Mouse (Mus musculus): ENCODE data around the gene Pprc1. TPM values are rescaled to one million over a fixed set of nuclear protein-coding genes. Genes with fewer than 3 reads are reported as not detected.

Pprc1 gene
- polyA plus RNA-seq, 1 experiment: 51.5 TPM

DNA sequence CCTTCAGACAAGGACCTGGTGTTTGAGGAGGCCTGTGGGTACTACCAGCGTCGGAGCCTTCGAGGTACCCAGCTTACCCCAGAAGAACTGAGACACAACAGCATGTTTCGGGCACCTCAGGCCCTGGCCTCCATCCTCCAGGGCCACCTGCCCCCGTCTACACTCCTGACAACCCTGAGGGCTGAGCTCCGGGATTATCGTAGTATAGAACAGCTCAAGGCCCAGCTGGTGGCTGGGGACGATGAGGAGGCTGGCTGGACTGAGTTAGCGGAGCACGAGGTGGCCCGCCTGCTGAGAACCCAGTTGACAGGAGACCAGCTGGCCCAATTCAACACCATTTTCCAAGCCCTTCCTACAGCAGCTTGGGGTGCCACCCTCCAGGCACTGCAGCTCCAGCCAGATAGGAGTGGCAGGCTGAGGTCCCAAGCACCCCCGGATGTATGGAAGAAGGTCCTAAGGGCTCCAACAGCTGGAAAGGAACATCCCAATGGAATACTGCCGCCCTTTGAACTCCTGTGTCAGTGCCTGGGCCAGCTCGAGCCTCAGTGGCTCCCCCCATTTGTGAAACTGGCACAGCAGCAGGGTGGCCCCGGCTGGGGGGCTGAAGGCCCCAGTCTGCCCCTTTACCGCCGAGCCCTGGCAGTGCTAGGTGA, 39.7 kb upstream of the Pprc1 start:
- no peak for TF ChIP-seq POLR2A (IDR thresholded peaks at IDR 0.05; ENCODE audit: borderline replicate concordance, control insufficient read depth, low read depth, low read length)
- no peak for TF ChIP-seq CTCF (IDR thresholded peaks at IDR 0.05; ENCODE audit: control insufficient read depth, insufficient read depth, low read length)
- H3K27ac ChIP-seq (ENCODE audit: control insufficient read depth, insufficient read depth, low read depth, low read length, poor library complexity): no peak overlapping the region
- no peaks in the 10 kb centered on the region; the same call in 1 of the 2 replicates for H3K4me1 ChIP-seq (ENCODE audit: control insufficient read depth, insufficient read depth, low read length)
- 91% methylated on average over 17 of the region's 17 CpGs for WGBS
- no peak overlapping the region for H3K4me3 ChIP-seq (replicated peaks; ENCODE audit: control insufficient read depth, low read depth, low read length)

DNA sequence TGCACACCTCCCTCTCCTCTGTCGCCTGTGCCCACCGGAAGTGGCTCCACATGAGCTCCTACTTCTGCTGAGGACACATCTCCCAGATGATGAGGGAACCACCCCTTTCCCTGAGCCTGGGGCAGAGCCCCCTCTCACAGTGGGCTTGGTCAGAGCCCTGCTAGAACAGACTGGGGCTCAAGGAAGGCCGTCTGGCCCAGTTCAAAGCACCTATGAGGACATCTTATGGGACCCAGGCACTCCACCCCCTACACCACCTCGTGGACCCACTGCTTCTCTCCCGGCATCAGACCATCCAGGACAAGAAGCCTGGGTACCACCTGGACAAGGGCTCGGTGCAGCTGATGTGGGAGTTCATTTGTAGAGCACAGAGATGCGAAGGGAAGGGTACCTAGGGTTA, 39.0 kb upstream of the Pprc1 start:
- 79% methylated on average over 7 of the region's 7 CpGs for WGBS
- no peak overlapping the region for H3K27ac ChIP-seq (ENCODE audit: control insufficient read depth, insufficient read depth, low read depth, low read length, poor library complexity)
- H3K4me1 ChIP-seq (ENCODE audit: control insufficient read depth, insufficient read depth, low read length): no peaks in the 10 kb centered on the region; the same call in 1 of the 2 replicates
- no peak for TF ChIP-seq CTCF (IDR thresholded peaks at IDR 0.05; ENCODE audit: control insufficient read depth, insufficient read depth, low read length)
- TF ChIP-seq POLR2A (IDR thresholded peaks at IDR 0.05; ENCODE audit: borderline replicate concordance, control insufficient read depth, low read depth, low read length): no peak
- H3K4me3 ChIP-seq (replicated peaks; ENCODE audit: control insufficient read depth, low read depth, low read length): no peak overlapping the region

DNA sequence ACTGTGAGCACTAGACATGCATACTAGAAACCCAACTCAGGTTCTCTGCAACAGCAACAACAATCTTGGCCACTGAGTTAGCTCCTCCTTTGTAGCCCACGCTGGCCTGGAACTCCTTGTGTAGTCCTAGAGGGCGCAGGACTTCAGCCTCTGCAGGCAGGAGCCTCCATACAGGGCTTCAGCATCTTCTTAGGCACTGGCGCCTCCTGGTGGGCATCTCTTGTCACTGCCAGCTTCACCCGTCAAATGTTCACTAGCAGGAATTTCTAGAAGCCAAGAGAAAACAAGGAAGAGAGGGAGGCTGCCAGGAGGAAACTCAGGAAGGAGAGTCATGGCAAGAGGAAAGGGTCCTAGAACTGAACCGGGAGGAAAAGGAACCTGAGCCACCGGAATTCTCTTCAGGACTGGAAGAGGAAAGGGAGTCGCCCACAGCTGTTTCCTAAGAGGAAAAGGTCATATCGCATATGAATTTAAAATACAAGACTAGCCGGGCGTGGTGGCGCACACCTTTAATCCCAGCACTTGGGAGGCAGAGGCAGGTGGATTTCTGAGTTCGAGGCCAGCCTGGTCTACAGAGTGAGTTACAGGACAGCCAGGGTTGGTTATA, 30.0 kb upstream of the Pprc1 start:
- no peak overlapping the region for H3K27ac ChIP-seq (ENCODE audit: control insufficient read depth, insufficient read depth, low read depth, low read length, poor library complexity)
- WGBS: 3% methylated on average over 12 of the region's 12 CpGs
- no peak overlapping the region for H3K4me3 ChIP-seq (replicated peaks; ENCODE audit: control insufficient read depth, low read depth, low read length)
- no peaks in the 10 kb centered on the region for H3K4me1 ChIP-seq (ENCODE audit: control insufficient read depth, insufficient read depth, low read length)
- peak; percentile 97 for TF ChIP-seq CTCF (IDR thresholded peaks at IDR 0.05; ENCODE audit: control insufficient read depth, insufficient read depth, low read length)
- TF ChIP-seq POLR2A (IDR thresholded peaks at IDR 0.05; ENCODE audit: borderline replicate concordance, control insufficient read depth, low read depth, low read length): no peak

DNA sequence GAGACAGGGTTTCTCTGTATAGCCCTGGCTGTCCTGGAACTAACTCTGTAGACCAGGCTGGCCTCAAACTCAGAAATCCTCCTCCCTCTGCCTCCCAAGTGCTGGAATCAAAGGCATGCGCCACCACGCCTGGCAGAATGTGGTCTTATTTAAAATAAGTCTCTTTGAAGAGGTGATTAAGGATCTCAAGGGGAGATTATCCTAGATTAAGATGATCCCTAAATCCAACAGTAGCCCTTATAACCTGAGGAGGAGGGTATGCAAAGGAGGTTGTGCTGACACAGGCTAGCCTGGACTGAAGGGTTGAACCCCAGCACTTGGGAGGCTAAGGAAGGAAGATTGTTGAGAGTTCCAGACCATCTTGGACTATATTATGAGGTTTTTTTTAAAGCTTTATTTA, 28.7 kb upstream of the Pprc1 start:
- TF ChIP-seq CTCF (IDR thresholded peaks at IDR 0.05; ENCODE audit: control insufficient read depth, insufficient read depth, low read length) (no peak), POLR2A (IDR thresholded peaks at IDR 0.05; ENCODE audit: borderline replicate concordance, control insufficient read depth, low read depth, low read length) (no peak)
- H3K4me1 ChIP-seq (ENCODE audit: control insufficient read depth, insufficient read depth, low read length): no peaks in the 10 kb centered on the region
- H3K27ac ChIP-seq (ENCODE audit: control insufficient read depth, insufficient read depth, low read depth, low read length, poor library complexity): no peak overlapping the region
- H3K4me3 ChIP-seq (replicated peaks; ENCODE audit: control insufficient read depth, low read depth, low read length): no peak overlapping the region
- WGBS: 93% methylated on average over 2 of the region's 2 CpGs

DNA sequence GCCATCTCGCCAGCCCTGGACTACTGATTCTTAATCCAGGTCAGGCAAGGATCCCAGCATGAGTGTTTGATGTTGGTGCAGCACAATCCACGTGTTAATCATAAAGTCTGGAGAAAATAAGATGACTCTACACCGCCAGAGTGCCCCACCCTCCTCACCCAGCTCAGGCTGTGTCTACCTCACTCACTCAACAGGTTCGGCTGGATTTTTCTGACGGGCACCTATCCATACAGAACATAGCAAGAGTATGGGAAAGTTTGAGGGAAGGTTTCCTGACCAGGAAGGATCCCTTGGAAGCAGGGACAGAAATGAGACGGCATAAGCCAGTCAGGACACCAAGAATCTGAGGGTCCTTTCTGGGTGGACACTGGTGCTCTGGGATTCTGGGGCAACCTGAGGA, 19.7 kb upstream of the Pprc1 start:
- H3K4me1 ChIP-seq (ENCODE audit: control insufficient read depth, insufficient read depth, low read length): no peaks in the 10 kb centered on the region
- TF ChIP-seq CTCF (IDR thresholded peaks at IDR 0.05; ENCODE audit: control insufficient read depth, insufficient read depth, low read length) (no peak), POLR2A (IDR thresholded peaks at IDR 0.05; ENCODE audit: borderline replicate concordance, control insufficient read depth, low read depth, low read length) (no peak)
- WGBS: 77% methylated on average over 6 of the region's 6 CpGs
- H3K4me3 ChIP-seq (replicated peaks; ENCODE audit: control insufficient read depth, low read depth, low read length): no peak overlapping the region
- no peak overlapping the region for H3K27ac ChIP-seq (ENCODE audit: control insufficient read depth, insufficient read depth, low read depth, low read length, poor library complexity)

DNA sequence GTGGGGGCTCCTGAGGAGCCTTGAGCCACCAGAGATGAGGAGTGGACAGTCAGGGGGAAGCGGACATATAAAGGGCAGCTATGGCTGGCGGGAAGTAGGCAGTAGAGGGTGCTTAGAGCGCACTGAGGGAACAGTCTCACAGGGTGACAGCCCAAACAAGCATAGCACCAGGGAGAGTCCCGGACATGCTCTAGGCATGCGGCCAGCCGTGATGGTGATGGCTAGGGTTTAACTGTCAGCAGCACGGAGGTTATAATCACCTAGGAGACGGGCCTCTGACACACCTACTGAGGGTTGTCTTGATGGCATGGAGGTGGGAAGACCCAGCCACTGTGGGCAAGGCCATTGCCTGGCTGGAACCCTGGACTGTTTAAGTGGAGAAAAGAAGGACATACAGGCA, 18.1 kb upstream of the Pprc1 start:
- TF ChIP-seq POLR2A (IDR thresholded peaks at IDR 0.05; ENCODE audit: borderline replicate concordance, control insufficient read depth, low read depth, low read length) (no peak), CTCF (IDR thresholded peaks at IDR 0.05; ENCODE audit: control insufficient read depth, insufficient read depth, low read length) (no peak)
- no peak overlapping the region for H3K4me3 ChIP-seq (replicated peaks; ENCODE audit: control insufficient read depth, low read depth, low read length)
- H3K27ac ChIP-seq (ENCODE audit: control insufficient read depth, insufficient read depth, low read depth, low read length, poor library complexity): no peak overlapping the region
- 35% methylated on average over 8 of the region's 8 CpGs for WGBS
- H3K4me1 ChIP-seq (ENCODE audit: control insufficient read depth, insufficient read depth, low read length): no peaks in the 10 kb centered on the region

DNA sequence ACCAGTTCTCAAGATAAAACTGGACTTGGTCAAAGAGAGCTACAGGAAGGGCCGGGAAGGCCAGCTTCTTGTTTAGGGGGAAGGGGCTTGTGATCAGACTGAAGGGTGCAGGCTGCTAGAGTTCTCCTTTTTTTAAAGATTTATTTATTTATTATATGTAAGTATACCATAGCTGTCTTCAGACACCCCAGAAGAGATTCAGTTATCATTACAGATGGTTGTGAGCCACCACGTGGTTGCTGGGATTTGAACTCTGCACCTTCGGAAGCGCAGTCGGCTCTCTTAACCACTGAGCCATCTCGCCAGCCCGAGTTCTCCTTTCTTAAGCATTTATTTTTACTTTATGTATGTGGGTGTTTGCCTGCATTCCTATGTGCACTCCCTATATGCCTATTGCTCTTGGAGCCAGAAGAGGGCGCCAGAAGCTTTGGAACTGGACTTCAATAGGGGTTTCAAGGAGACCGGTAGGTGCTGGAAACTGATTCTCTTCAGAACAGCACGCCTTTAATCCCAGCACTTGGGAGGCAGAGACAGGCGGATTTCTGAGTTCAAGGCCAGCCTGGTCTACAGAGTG, 15.9 kb upstream of the Pprc1 start:
- Histone ChIP-seq H3K27ac (ENCODE audit: control insufficient read depth, insufficient read depth, low read depth, low read length, poor library complexity) (no peak overlapping the region), H3K4me1 (ENCODE audit: control insufficient read depth, insufficient read depth, low read length) (no peaks in the 10 kb centered on the region), H3K4me3 (replicated peaks; ENCODE audit: control insufficient read depth, low read depth, low read length) (no peak overlapping the region)
- whole genome bisulfite sequencing: 71% methylated on average over 11 of the region's 11 CpGs
- TF ChIP-seq POLR2A (IDR thresholded peaks at IDR 0.05; ENCODE audit: borderline replicate concordance, control insufficient read depth, low read depth, low read length) (no peak), CTCF (IDR thresholded peaks at IDR 0.05; ENCODE audit: control insufficient read depth, insufficient read depth, low read length) (peak; percentile 24; the same call in 1 of the 2 replicates)

DNA sequence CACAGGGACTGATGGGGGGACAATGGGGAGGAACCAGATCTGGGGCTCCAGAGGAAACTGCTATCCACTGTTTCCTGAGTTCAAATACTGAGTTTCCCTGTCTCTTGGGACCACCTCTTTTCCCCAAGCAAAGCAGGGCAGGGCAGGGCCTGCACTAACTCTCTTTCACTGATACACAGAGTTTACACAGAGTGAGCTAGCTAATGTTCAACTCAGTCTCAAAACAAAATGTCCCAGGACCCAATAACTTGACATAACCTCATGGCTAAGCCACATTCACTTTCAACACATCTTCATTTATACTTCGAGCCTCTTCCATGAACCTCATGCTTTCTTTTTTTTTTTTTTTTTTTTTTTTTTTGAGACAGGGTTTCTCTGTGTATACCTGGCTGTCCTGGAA, 15.0 kb upstream of the Pprc1 start:
- TF ChIP-seq POLR2A (IDR thresholded peaks at IDR 0.05; ENCODE audit: borderline replicate concordance, control insufficient read depth, low read depth, low read length) (no peak), CTCF (IDR thresholded peaks at IDR 0.05; ENCODE audit: control insufficient read depth, insufficient read depth, low read length) (no peak)
- 83% methylated on average over 1 of the region's 1 CpGs for WGBS
- no peak overlapping the region for H3K27ac ChIP-seq (ENCODE audit: control insufficient read depth, insufficient read depth, low read depth, low read length, poor library complexity)
- no peak overlapping the region for H3K4me3 ChIP-seq (replicated peaks; ENCODE audit: control insufficient read depth, low read depth, low read length)
- no peaks in the 10 kb centered on the region for H3K4me1 ChIP-seq (ENCODE audit: control insufficient read depth, insufficient read depth, low read length)
